Mouse (Mus musculus) lung, postnatal 10 days (tissue): Measurements from ENCODE around the gene Mvb12b.

Experiments used
- DNase-seq: peaks from one replicate; pipeline ENCODE4 v3.0.0; 2021

Gene Mvb12b

DNA sequence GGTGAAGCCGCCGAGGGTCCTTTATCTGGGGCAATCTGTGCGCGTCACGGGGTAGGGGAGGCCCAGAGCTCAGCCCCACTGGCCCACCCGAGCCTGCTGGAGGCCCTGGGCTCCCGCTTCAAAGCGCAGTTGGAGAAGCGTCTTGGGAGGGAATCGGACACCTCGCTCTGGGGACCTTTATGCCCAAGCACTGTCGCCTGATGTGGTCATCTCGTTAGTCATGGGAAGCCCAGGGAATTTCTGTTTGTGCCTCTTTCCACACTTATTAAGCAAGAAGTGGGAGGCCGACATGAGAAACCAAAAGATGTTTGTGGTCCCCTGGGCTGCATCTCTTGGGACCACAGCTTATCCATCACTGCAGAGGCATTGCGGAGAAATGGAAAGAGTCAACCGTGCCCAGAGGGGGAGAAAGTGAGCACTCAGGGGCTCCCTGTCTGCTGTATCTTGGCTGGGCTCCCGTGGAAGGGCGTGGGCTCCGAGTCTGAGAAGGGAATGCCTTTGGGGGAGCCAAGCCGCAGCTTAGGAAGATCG is 169.9 kb downstream of the Mvb12b start:
- DNase-seq: no peak

GRCm38 (mm10) chr2:33717378-33717777 is 170.4 kb downstream of the Mvb12b start:
- DNase-seq: no peak

- DNase-seq: no peak
Observed at GRCm38 (mm10) chr2:33716878-33717277, 170.9 kb downstream of the Mvb12b start.

DNA sequence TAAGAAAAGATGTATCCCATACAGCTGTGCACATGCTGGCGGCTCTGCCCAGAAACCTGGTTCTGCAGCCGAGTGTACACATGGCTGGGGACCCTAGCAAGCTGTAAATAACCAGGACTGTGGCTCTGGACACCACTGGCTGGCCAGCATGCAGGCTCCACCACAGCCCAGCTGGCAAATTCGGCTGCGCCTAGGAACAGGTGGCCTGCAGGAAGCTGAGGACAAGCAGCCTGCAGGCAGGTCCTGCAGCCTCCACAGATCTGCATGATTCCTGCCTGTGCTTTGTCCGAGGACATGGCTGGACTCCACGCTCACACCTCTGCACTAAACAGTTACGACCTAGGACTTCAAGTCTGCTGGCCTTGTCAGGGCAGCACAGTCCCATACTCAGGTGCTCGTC is 172.8 kb downstream of the Mvb12b start:
- DNase-seq: no peak

DNA sequence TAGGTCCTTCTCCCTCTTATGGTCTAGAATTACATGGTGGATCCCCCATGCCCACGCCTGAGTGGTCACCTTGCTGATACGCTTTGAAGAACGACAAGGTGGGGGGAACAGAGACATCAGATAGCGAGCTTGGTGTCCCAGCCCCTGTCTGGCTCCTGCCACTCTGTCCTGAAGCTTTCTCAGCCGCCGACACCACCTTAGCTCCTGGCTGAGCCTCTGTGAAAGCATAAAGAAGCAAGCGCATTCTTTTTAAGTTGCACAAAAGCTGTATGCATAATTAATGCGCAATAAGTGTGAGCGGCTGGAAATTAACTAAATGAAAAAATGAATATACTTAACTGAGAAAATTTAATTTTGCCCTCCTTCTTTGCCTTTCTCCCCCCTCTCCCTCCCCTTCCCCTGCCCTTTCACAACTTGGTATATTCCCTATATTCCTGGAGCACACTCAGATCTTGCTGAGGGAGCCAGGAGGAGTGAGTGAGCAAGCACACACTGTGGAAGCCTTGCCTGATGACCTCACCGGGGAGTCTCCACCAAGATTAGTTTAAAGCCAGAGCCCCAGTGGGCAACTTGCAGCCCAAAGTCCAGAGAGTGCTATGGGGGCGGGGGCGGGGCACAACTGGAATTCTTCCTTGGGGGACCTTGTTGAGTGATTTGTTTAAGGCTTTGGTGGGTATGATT is 174.0 kb downstream of the Mvb12b start:
- DNase-seq: no peak

- DNase-seq: no peak
Observed at GRCm38 (mm10) chr2:33712811-33713210, 174.9 kb downstream of the Mvb12b start.

DNA sequence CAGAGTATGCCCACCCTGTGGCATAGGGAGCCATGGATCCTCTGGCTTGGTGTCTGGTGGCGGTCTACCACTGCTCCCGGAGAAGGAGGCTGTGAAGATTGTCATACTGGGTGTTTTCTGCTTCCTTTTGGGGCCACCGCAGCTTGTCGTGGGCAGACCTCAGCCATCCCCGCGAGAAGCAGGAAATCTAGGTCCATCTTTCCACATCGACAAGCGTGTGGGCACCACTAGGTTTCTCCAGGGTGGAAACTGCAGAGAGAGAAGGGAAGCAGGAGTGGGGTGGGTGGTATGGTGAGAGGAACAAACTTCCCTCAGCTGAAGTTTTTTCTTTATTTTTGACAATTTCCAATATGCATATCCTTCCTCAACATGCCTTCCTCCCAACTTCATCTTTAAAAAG is 178.9 kb downstream of the Mvb12b start:
- DNase-seq: no peak

DNA sequence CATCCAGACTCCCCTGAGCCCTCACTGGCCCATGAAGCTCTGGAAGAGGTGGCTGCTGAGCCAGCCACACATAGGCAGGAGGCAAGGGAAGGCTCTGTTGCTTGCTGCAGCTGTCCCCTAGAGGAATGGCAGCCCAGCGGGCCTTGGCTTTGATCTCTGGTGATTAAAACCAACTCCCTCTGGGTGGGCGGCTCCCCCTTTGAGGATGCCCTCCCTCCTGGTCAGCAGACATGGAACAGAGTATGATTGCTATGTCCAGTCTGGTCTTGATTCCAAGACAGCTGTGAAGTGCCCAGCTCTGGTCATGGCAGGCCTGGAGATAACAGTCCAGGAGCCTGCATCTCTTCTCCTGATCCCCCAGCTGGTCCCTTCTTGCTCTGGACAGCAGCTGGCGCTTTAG is 179.7 kb downstream of the Mvb12b start:
- DNase-seq: no peak

DNA sequence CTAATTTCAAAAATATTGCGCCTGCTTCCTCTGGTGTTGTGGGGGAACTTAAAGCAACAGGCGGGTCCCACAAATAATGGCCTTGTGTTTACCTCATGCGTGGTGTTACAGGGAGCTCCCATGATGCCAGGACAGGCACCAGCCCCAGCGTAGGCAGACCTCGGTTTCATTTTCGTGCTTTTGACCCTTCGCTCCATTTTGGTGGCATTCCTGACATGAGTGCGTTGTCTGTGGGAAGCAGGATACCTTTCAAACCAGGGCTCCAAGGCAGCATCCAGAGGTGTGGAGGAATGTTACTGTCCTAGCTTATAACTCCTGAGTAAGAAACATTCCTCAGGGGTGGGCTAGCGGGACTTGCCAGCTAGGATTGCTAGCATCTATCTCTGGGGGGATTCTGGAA is 181.3 kb downstream of the Mvb12b start:
- no peak for DNase-seq

DNA sequence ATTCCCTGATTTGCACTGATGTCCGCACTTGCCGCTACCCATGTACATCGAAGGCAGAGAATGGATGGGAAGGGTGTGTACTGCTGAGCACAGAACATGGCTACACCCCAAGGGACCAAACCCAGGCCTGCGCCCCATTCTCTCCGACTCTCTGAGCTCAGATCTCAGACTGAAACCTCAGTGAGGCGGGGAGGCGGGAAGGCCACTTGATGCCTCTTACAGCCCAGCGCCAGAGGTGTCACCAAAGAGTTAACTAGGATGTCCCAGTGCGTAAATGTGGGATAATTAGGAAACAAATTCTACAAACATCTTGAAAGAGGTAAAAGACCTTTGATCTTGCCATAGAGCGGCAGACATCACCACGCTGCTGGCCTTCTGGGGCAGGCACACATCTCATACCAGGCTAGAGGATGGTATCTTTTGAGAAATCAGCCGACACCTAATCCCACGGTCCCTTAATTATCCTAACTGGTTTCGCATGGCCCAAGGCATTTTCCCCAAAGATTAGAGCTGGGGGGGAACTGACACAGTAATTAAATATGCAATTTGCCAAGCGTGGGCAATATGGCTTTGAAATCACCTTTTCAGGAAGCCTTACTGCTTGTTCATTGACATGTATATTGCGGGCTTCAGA is 181.9 kb downstream of the Mvb12b start:
- no peak for DNase-seq

GRCm38 (mm10) chr2:33703286-33703685 is 184.5 kb downstream of the Mvb12b start:
- DNase-seq: peak; percentile 33

DNA sequence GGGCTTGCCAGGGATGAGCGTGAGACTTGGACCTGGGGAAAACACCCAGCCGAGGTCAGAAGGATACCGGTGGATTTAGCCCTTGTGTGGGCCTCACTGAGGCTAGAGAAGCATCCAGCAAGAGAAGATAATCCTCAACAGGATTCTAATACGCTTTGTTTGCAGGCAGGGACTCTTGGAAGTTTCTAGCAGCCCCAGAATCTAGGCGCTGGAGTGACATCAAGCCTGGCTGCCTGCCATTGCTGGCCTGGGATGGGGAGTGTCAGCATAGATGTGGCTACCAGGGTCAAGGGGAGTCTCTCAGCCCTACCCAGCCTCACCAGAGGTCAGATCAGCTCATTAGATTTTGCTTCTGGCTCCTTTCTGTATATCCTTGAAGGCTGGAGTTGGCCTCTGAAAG is 185.0 kb downstream of the Mvb12b start:
- DNase-seq: peak; percentile 64

GRCm38 (mm10) chr2:33701446-33701815 is 186.3 kb downstream of the Mvb12b start:
- DNase-seq: no peak

DNA sequence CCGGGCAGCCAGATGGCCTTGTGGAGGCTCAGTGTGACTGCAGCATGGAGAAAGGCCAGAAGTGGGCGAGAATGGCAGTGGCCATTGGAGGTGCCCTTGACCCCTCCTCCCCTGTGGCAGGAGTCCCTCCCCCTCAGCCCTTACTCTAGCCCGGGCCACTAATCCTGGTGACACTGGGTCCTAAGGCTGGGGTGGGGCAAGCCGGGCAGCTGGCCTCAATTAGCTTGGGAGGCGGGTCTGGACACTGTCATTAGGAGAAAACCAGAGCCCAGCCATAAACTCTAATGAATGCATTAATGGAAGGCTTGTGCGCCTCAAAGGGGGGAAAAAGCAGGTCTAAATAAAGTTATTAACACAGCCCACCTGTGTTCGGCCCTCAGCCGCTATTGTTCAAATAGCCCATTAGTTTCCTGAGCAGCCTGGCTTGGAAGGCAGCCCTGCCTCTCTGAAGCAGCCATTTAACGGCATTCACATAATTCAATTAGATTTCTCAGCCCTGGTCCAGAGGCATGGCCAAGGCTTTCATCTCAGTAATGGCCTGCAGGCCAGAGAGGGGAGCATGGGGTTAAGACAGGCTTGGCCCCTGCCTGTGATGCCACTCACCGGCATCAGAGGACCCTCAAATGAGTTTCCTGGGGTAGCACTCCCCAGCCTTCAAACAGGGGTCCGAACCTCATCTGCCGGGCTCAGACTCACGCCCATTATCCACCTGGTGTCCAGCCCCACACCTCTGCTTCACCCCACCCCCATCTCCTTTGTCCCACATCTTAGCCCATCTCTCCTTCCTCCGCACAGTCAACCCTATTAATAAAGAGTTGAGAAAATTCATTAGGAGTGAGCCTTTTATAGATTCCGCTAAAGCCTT is 186.9 kb downstream of the Mvb12b start:
- no peak for DNase-seq

DNA sequence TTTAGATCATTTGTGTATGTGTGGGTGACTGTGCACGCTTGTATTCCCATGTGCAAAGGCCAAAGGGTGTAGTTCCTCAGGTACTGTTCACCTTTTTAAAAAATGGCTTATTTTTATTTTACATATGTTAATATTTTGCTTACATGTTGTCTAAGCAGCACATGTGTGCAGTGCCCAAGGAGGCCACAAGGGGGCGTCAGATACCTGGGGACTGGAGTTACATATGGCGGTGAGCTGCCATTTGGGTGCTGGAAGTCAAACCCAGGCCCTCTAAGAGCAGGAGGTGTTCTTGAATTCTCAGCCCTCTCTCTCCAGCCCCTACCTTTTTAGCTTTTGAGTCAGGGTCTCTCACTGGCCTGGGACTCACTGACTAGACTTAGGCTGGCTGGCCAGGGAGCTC is 188.8 kb downstream of the Mvb12b start:
- DNase-seq: no peak

DNA sequence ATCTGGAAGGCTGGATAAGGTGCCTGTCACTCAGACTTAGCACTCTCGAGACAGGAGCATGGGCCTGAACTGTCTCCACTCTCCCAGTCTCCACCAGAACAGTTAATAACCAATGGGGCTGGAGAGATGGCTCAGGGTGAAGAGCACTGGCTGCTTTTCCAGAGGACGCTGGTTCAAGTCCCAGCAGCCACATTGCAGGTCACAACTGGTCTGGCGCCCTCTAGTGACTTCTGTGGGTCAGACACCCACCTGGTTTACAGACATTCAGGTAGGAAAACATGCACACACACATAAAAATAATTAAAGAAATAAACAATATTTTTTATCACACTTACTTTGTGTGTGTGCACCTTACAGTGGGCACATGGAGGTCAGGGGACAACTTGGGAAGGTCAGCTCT is 191.3 kb downstream of the Mvb12b start:
- no peak for DNase-seq

DNA sequence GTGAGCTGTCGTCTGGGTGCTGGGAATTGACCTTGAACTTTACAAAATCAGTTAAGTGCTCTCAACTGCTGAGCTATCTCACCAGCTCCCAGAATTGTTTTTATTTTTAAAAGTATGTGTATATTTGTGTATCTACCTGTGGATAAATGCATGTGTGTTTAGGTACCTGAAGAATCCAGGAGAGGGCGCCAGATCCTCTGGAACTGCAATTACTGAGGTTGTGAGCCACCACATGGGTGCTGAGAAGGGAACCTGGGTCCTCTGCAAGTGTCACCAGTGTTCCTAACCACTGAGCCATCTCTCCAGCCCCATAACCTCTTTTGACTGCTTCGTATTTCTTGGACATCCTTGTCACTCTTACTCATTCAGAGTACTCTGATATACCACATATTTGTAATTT is 193.8 kb downstream of the Mvb12b start:
- no peak for DNase-seq

GRCm38 (mm10) chr2:33689880-33690462 is 197.8 kb downstream of the Mvb12b start:
- DNase-seq: peak; percentile 57

DNA sequence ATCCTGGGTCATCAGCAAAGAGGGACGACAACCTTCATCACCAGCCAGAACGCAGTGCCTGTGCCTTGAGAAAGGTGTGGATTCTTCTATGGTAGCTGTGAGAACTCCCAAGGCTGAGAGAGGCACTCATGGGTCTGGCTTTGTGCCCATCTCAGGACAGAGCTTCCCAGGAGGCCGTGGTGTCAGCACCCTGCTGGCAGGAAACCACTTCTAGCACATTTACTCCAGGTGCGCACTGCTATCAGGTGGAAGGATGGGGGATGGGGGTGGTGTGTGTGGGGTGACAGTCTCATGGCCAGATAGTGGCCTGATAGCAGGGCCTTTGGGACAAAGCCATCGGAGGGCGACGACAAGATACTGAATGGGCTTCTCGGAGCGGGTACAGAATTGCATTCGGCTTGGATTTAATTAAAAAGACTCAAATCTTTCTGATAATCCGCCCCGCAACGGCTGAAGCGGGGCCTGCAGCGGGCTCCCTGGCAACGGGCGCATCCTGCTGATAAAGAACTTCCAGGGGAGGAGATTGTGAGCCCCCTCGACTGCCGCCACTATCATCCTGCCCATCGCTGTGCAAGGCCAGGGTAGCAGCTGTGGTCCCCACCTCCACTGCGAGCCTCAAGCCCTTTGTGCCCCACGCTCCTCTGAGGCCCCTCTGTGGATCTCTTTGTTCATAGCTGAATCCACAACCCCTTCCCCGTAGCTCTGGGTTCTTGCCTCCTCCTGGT is 198.4 kb downstream of the Mvb12b start:
- no peak for DNase-seq

- DNase-seq: no peak
Observed at GRCm38 (mm10) chr2:33683594-33683993, 204.2 kb downstream of the Mvb12b start.

GRCm38 (mm10) chr2:33683095-33683494 is 204.7 kb downstream of the Mvb12b start:
- no peak for DNase-seq

DNA sequence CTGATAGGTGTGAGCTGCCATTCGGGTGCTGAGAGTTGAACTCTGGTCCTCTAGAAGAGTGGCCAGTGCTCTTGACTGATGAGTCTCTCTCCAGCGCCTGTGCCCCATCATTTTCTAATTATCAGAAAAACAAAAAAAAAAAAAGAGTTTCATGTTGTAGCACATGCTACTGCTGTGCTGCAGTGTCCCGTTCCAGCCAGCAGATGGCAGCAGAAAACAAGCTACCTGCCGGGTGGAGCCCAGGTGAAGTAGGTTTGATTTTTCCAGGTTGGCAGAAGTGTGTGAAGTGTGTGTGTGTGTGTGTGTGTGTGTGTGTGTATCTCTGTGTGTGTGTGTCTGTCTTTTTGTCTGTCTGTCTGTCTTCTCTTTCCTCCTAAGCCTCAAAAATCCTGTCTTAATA is 205.5 kb downstream of the Mvb12b start:
- peak; percentile 73 for DNase-seq
